Mouse (Mus musculus) embryonic facial prominence, embryonic 15.5 days (tissue): ENCODE results near the gene Lrrk1. TPM values are rescaled to one million over a fixed set of nuclear protein-coding genes. Genes with fewer than 3 reads are reported as not detected.

ENCODE experiments used
- ATAC-seq: fragments of 200-750 bp; cut with Nextera tagmentation; 2 replicates; pipeline ENCODE4 v1.8.0; 2017; ENCODE audit warnings: low read depth, moderate TSS enrichment; ENCODE audit not compliant: insufficient number of reproducible peaks, low FRiP score, low TSS enrichment
- H3K27ac ChIP-seq: fragments of 300-500 bp; sonication (generic); replicated peaks from 2 replicates; pipeline ENCODE4 v1.5.1; 2015; ENCODE audit warnings: mild to moderate bottlenecking, inconsistent platforms
- H3K27me3 ChIP-seq: fragments of 300-500 bp; sonication (generic); 2 replicates; pipeline ENCODE4 v1.6.1; 2015; ENCODE audit warnings: inconsistent platforms
- H3K36me3 ChIP-seq: fragments of 300-500 bp; sonication (generic); 2 replicates; pipeline ENCODE4 v1.6.1; 2015; ENCODE audit warnings: mild to moderate bottlenecking, inconsistent platforms
- H3K4me1 ChIP-seq: fragments of 300-500 bp; sonication (generic); 2 replicates; pipeline ENCODE4 v1.6.1; 2015; ENCODE audit warnings: inconsistent platforms
- H3K4me2 ChIP-seq: fragments of 300-500 bp; sonication (generic); replicated peaks from 2 replicates; pipeline ENCODE4 v1.6.1; 2015; ENCODE audit warnings: mild to moderate bottlenecking, inconsistent platforms
- H3K4me3 ChIP-seq: fragments of 300-500 bp; sonication (generic); replicated peaks from 2 replicates; pipeline ENCODE4 v1.5.1; 2015; ENCODE audit warnings: mild to moderate bottlenecking, inconsistent platforms
- H3K9ac ChIP-seq: fragments of 300-500 bp; sonication (generic); 2 replicates; pipeline ENCODE4 v1.6.1; 2015; ENCODE audit warnings: inconsistent platforms
- H3K9me3 ChIP-seq: fragments of 300-500 bp; sonication (generic); replicated peaks from 2 replicates; pipeline ENCODE4 v1.6.1; 2016; ENCODE audit warnings: inconsistent platforms
- WGBS: fragments of 180-500 bp; shearing (Covaris S2); methylation state at CpG from one replicate; pipeline ENCODE4 v1.1.7; 2015; 5-methylcytosine and 5-hydroxymethylcytosine counted together
- polyA plus RNA-seq: library from polyadenylated mRNA; unstranded; fragments of >200 nt; fragmentation: Nextera tagmentation; extraction: Ambion mirVana; gene quantifications from 2 replicates; pipeline ENCODE4 v1.2.1, GENCODE M21; 2015

Gene Lrrk1
- polyA plus RNA-seq, 1 experiment from 2014 or later = 16.9 TPM

GRCm38 (mm10) chr7:66358461-66358860 lies 29.7 kb downstream of the Lrrk1 start:
- H3K9ac ChIP-seq = no peak overlapping the region
- WGBS = 81% methylated on average over 3 of the region's 3 CpGs
- H3K9me3 ChIP-seq = 0 out of 2 replicates have a peak, but pooled peaks cover 8% of the 10 kb centered on the region
- H3K4me2 ChIP-seq = no peak overlapping the region
- no peaks in the 10 kb centered on the region for H3K27me3 ChIP-seq
- peaks cover 7% of the 10 kb centered on the region; the same call in 1 of the 2 replicates for H3K36me3 ChIP-seq
- no peak overlapping the region for H3K27ac ChIP-seq
- H3K4me3 ChIP-seq = no peak overlapping the region
- no peak for ATAC-seq
- H3K4me1 ChIP-seq = no peaks in the 10 kb centered on the region

- H3K27ac ChIP-seq = no peak overlapping the region
- H3K4me2 ChIP-seq = no peak overlapping the region
- H3K36me3 ChIP-seq = peaks cover 7% of the 10 kb centered on the region; the same call in 1 of the 2 replicates
- no peaks in the 10 kb centered on the region for H3K4me1 ChIP-seq
- no peak for ATAC-seq
- H3K9ac ChIP-seq = no peak overlapping the region
- 0 out of 2 replicates have a peak, but pooled peaks cover 6% of the 10 kb centered on the region for H3K9me3 ChIP-seq
- no peak overlapping the region for H3K4me3 ChIP-seq
- 77% methylated on average over 8 of the region's 8 CpGs for WGBS
- H3K27me3 ChIP-seq = no peaks in the 10 kb centered on the region
These were observed 32.2 kb downstream of the Lrrk1 start for GRCm38 (mm10) chr7:66355791-66356522.

- H3K36me3 ChIP-seq = no peaks in the 10 kb centered on the region
- no peak for ATAC-seq
These were observed 33.2 kb downstream of the Lrrk1 start for GRCm38 (mm10) chr7:66354911-66355310.

GRCm38 (mm10) chr7:66351074-66351473 lies 37.1 kb downstream of the Lrrk1 start:
- no peak for ATAC-seq
- Histone ChIP-seq H3K27me3 (no peaks in the 10 kb centered on the region), H3K36me3 (no peaks in the 10 kb centered on the region), H3K4me3 (no peak overlapping the region), H3K9ac (no peak overlapping the region), H3K4me2 (no peak overlapping the region), H3K4me1 (0 out of 2 replicates have a peak, but pooled peaks cover 2% of the 10 kb centered on the region), H3K27ac (no peak overlapping the region), H3K9me3 (no peaks in the 10 kb centered on the region)
- 77% methylated on average over 4 of the region's 4 CpGs for WGBS

More at GRCm38 (mm10) chr7:66354911-66355310, 33.2 kb downstream of the Lrrk1 start:
- WGBS = 52% methylated on average over 3 of the region's 3 CpGs
- Histone ChIP-seq H3K9ac (no peak overlapping the region), H3K27me3 (no peaks in the 10 kb centered on the region), H3K4me2 (no peak overlapping the region), H3K4me3 (no peak overlapping the region), H3K9me3 (no peaks in the 10 kb centered on the region), H3K27ac (no peak overlapping the region), H3K4me1 (no peaks in the 10 kb centered on the region)

GRCm38 (mm10) chr7:66349670-66350069 lies 38.5 kb downstream of the Lrrk1 start:
- Histone ChIP-seq H3K9me3 (no peaks in the 10 kb centered on the region), H3K36me3 (no peaks in the 10 kb centered on the region), H3K27me3 (no peaks in the 10 kb centered on the region), H3K4me1 (0 out of 2 replicates have a peak, but pooled peaks cover 2% of the 10 kb centered on the region), H3K27ac (no peak overlapping the region), H3K9ac (no peak overlapping the region), H3K4me2 (no peak overlapping the region), H3K4me3 (no peak overlapping the region)
- ATAC-seq = no peak
- 62% methylated on average over 11 of the region's 11 CpGs for WGBS

GRCm38 (mm10) chr7:66348588-66348987 lies 39.6 kb downstream of the Lrrk1 start:
- H3K4me3 ChIP-seq = no peak overlapping the region
- H3K27ac ChIP-seq = no peak overlapping the region
- no peak for ATAC-seq
- H3K4me2 ChIP-seq = no peak overlapping the region
- whole genome bisulfite sequencing = 81% methylated on average over 10 of the region's 10 CpGs
- no peak overlapping the region for H3K9ac ChIP-seq
- no peaks in the 10 kb centered on the region for H3K36me3 ChIP-seq
- 0 out of 2 replicates have a peak, but pooled peaks cover 2% of the 10 kb centered on the region for H3K4me1 ChIP-seq
- H3K9me3 ChIP-seq = no peaks in the 10 kb centered on the region
- no peaks in the 10 kb centered on the region for H3K27me3 ChIP-seq

GRCm38 (mm10) chr7:66346959-66347663 lies 41.0 kb downstream of the Lrrk1 start:
- Histone ChIP-seq H3K9me3 (no peaks in the 10 kb centered on the region), H3K9ac (no peak overlapping the region), H3K4me2 (no peak overlapping the region), H3K27me3 (no peaks in the 10 kb centered on the region), H3K4me1 (0 out of 2 replicates have a peak, but pooled peaks cover 2% of the 10 kb centered on the region), H3K36me3 (no peaks in the 10 kb centered on the region), H3K27ac (no peak overlapping the region), H3K4me3 (no peak overlapping the region)
- WGBS = 57% methylated on average over 9 of the region's 9 CpGs
- no peak for ATAC-seq

GRCm38 (mm10) chr7:66343307-66343706 lies 44.8 kb downstream of the Lrrk1 start:
- H3K4me1 ChIP-seq = 0 out of 2 replicates have a peak, but pooled peaks cover 9% of the 10 kb centered on the region
- H3K9me3 ChIP-seq = no peaks in the 10 kb centered on the region
- H3K36me3 ChIP-seq = no peaks in the 10 kb centered on the region
- 79% methylated on average over 5 of the region's 5 CpGs for WGBS
- no peak overlapping the region for H3K9ac ChIP-seq
- H3K4me2 ChIP-seq = no peak overlapping the region
- no peak overlapping the region for H3K27ac ChIP-seq
- H3K27me3 ChIP-seq = no peaks in the 10 kb centered on the region
- ATAC-seq = no peak
- H3K4me3 ChIP-seq = no peak overlapping the region

- no peak overlapping the region for H3K27ac ChIP-seq
- no peaks in the 10 kb centered on the region for H3K36me3 ChIP-seq
- 0 out of 2 replicates have a peak, but pooled peaks cover 9% of the 10 kb centered on the region for H3K4me1 ChIP-seq
- H3K27me3 ChIP-seq = no peaks in the 10 kb centered on the region
- no peak overlapping the region for H3K4me2 ChIP-seq
- WGBS = 77% methylated on average over 6 of the region's 6 CpGs
- no peaks in the 10 kb centered on the region for H3K9me3 ChIP-seq
- no peak overlapping the region for H3K9ac ChIP-seq
- H3K4me3 ChIP-seq = no peak overlapping the region
- no peak for ATAC-seq
These were observed 45.3 kb downstream of the Lrrk1 start for GRCm38 (mm10) chr7:66342831-66343230.

- no peak for ATAC-seq
- H3K27me3 ChIP-seq = no peaks in the 10 kb centered on the region
- H3K9ac ChIP-seq = no peak overlapping the region
- 42% methylated on average over 4 of the region's 4 CpGs for WGBS
- H3K4me1 ChIP-seq = 0 out of 2 replicates have a peak, but pooled peaks cover 8% of the 10 kb centered on the region
- H3K9me3 ChIP-seq = no peaks in the 10 kb centered on the region
- H3K4me2 ChIP-seq = no peak overlapping the region
- no peak overlapping the region for H3K27ac ChIP-seq
- H3K36me3 ChIP-seq = no peaks in the 10 kb centered on the region
- no peak overlapping the region for H3K4me3 ChIP-seq
These were observed 45.8 kb downstream of the Lrrk1 start for GRCm38 (mm10) chr7:66342323-66342722.

- no peak overlapping the region; the same call in 1 of the 2 replicates for H3K27ac ChIP-seq
These were observed 48.1 kb downstream of the Lrrk1 start for GRCm38 (mm10) chr7:66340044-66340443.

More at GRCm38 (mm10) chr7:66340044-66340443, 48.1 kb downstream of the Lrrk1 start:
- Histone ChIP-seq H3K4me3 (no peak overlapping the region), H3K27me3 (no peaks in the 10 kb centered on the region), H3K9me3 (no peaks in the 10 kb centered on the region), H3K36me3 (no peaks in the 10 kb centered on the region), H3K4me1 (0 out of 2 replicates have a peak, but pooled peaks cover 7% of the 10 kb centered on the region), H3K9ac (no peak overlapping the region), H3K4me2 (no peak overlapping the region)
- no peak for ATAC-seq
- 61% methylated on average over 3 of the region's 3 CpGs for WGBS
